Comparison of ENCODE assay signal across 23 mouse cellular contexts in the genomic region with DNA sequence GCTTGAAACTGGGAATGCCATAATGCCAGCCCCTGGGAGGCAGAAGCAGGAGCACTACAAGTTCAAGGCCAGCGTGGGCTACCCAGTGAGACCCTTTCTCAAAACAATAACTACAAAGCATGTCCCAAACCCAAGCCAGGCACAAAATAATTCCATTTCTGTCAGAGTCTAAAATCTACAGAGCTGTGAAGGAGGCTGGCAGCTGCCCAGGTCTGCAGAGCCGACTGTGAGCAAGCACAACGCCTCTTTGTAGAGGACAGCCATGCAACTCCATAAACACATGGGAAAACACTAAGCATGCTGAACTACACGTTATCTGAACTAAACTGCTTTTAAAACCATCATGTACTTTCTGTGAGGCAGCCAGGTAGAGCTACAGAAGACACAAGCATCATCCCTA. TPM values are rescaled to one million over a fixed set of nuclear protein-coding genes. Genes with fewer than 3 reads are reported as not detected.
DNase-seq lines count a peak whose midpoint lies in the region; ATAC-seq lines count a peak whose summit lies in the region.
"Had no signal": no experiment of that assay in that cellular context is flagged by ENCODE, and none has a peak within 500 bp of the region (broad histone marks: within the 10 kb centered on the region; RNA-seq: fewer than 3 reads in every experiment).

No protein-coding gene starts in this region.

- no peak overlapping the region for H3K9ac ChIP-seq in embryonic facial prominence, embryonic 13.5 days
- H3K9ac ChIP-seq: embryonic facial prominence, embryonic 12.5 days; forebrain, embryonic 13.5 days; liver, embryonic 13.5 days; neural tube, embryonic 13.5 days had no signal

- no peaks in the 10 kb centered on the region for H3K27me3 ChIP-seq in embryonic facial prominence, embryonic 13.5 days
- peaks cover 5% of the 10 kb centered on the region; the same call in 1 of the 2 replicates for H3K27me3 ChIP-seq in embryonic facial prominence, embryonic 10.5 days (replicated peaks; ENCODE audit: low read depth, poor library complexity, severe bottlenecking)
- H3K27me3 ChIP-seq: CH12.LX; embryonic facial prominence, embryonic 12.5 days; forebrain, embryonic 13.5 days; liver, embryonic 13.5 days; neural tube, embryonic 13.5 days had no signal

- no peak overlapping the region for H3K4me3 ChIP-seq in embryonic facial prominence, embryonic 13.5 days
- H3K4me3 ChIP-seq in embryonic facial prominence, embryonic 10.5 days, result no peak overlapping the region
- H3K4me3 ChIP-seq: embryonic facial prominence, embryonic 12.5 days; forebrain, embryonic 13.5 days; liver, embryonic 13.5 days; megakaryocyte, embryonic 14.5 days; neural tube, embryonic 13.5 days had no signal

- no peaks in the 10 kb centered on the region for H3K9me3 ChIP-seq in embryonic facial prominence, embryonic 13.5 days
- H3K9me3 ChIP-seq in embryonic facial prominence, embryonic 10.5 days, result no peaks in the 10 kb centered on the region
- H3K9me3 ChIP-seq: embryonic facial prominence, embryonic 12.5 days; forebrain, embryonic 13.5 days; liver, embryonic 13.5 days; megakaryocyte, embryonic 14.5 days; neural tube, embryonic 13.5 days had no signal

- WGBS in embryonic facial prominence, embryonic 13.5 days, result 55% methylated on average over 4 of the region's 4 CpGs
- WGBS in embryonic facial prominence, embryonic 10.5 days, result 92% methylated on average over 4 of the region's 4 CpGs

- H3K4me2 ChIP-seq in embryonic facial prominence, embryonic 13.5 days, result no peak overlapping the region
- H3K4me2 ChIP-seq: embryonic facial prominence, embryonic 12.5 days; forebrain, embryonic 13.5 days; heart, embryonic 11.5 days; liver, embryonic 13.5 days; neural tube, embryonic 13.5 days had no signal

- H3K27ac ChIP-seq in embryonic facial prominence, embryonic 13.5 days, result peak overlapping the region; percentile 71
- no peak overlapping the region for H3K27ac ChIP-seq in embryonic facial prominence, embryonic 10.5 days (replicated peaks)
- H3K27ac ChIP-seq: forebrain, embryonic 13.5 days; liver, embryonic 13.5 days; neural tube, embryonic 13.5 days had no signal

- H3K4me1 ChIP-seq in embryonic facial prominence, embryonic 13.5 days, result peaks cover 27% of the 10 kb centered on the region
- peaks cover 20% of the 10 kb centered on the region for H3K4me1 ChIP-seq in embryonic facial prominence, embryonic 10.5 days
- H3K4me1 ChIP-seq: forebrain, embryonic 13.5 days had no signal

- no peaks in the 10 kb centered on the region for H3K36me3 ChIP-seq in embryonic facial prominence, embryonic 13.5 days
- H3K36me3 ChIP-seq in embryonic facial prominence, embryonic 10.5 days (replicated peaks), result 0 out of 2 replicates have a peak, but pooled peaks cover 9% of the 10 kb centered on the region
- H3K36me3 ChIP-seq: liver, embryonic 13.5 days; neural tube, embryonic 13.5 days had no signal

- DNase-seq in embryonic facial prominence, embryonic 10.5 days (ENCODE audit: low spot score), result no peak
- peak; percentile 8 for DNase-seq in thymus, postnatal 4 days
- DNase-seq in thymus, postnatal 0 days (ENCODE audit: low spot score), result no peak
- peak; percentile 57 to 68 for DNase-seq in right cerebral cortex, adult 2 months (ENCODE audit: low spot score in 2 of 2)
- no peak for DNase-seq in adrenal gland, adult 18-20 months (ENCODE audit: low spot score in 2 of 2)
- DNase-seq in adrenal gland, postnatal 25 days, result no peak
- DNase-seq: adrenal gland, postnatal 36 days; cerebellum, postnatal 36 days; gastrocnemius, postnatal 36 days; kidney, adult 8-10 months; kidney, postnatal 36 days; liver, embryonic 13.5 days; thymus, adult 2 months had no signal

- no peak for ATAC-seq in embryonic facial prominence, embryonic 13.5 days (ENCODE audit: insufficient number of reproducible peaks, insufficient read depth, low FRiP score, low TSS enrichment, low read depth)
- no peak for ATAC-seq in megakaryocyte progenitor cell, adult 5-6 weeks (replicated peaks; ENCODE audit: poor library complexity)
- ATAC-seq: forebrain, embryonic 13.5 days; hindbrain, embryonic 16.5 days; lung, postnatal 0 days had no signal

RNA-seq across cellular contexts. Expression of gene Eefsec, which starts 7.3 kb away (rescaled TPM):
- polyA plus RNA-seq in embryonic facial prominence, embryonic 13.5 days (2015; fragmentation: Nextera tagmentation; extraction: Ambion mirVana), result 45.7 and 46.9 TPM in 2 replicates
- 44.6 and 45.0 TPM in 2 replicates for polyA plus RNA-seq in embryonic facial prominence, embryonic 10.5 days (2016; fragmentation: Nextera tagmentation; extraction: Ambion mirVana)
- 107 and 117 TPM in 2 replicates for polyA plus RNA-seq in thymus, postnatal 0 days (2015; fragmentation: Nextera tagmentation; extraction: Ambion mirVana)
- total RNA-seq in adrenal gland, adult 18-20 months (2021), result 10 to 100 TPM in 1 of 2 experiments, 1 to 10 TPM in 1; 10.0 to 17.4 TPM
- total RNA-seq in adrenal gland, postnatal 25 days (2021), result 14.2 and 16.6 TPM in 2 replicates
- total RNA-seq in megakaryocyte progenitor cell, adult 5-6 weeks (2015), result 16.5 and 17.0 TPM in 2 replicates
- 10.5 and 12.6 TPM in 2 replicates for total RNA-seq in megakaryocyte progenitor cell, adult 5-6 weeks (2017)

RNA-seq across cellular contexts. Expression of gene Ruvbl1, which starts 26.2 kb away (rescaled TPM):
- polyA plus RNA-seq in embryonic facial prominence, embryonic 13.5 days (2015; fragmentation: Nextera tagmentation; extraction: Ambion mirVana), result 148 and 158 TPM in 2 replicates
- polyA plus RNA-seq in embryonic facial prominence, embryonic 10.5 days (2016; fragmentation: Nextera tagmentation; extraction: Ambion mirVana), result 215 and 227 TPM in 2 replicates
- polyA plus RNA-seq in thymus, postnatal 0 days (2015; fragmentation: Nextera tagmentation; extraction: Ambion mirVana), result 126 and 147 TPM in 2 replicates
- total RNA-seq in adrenal gland, adult 18-20 months (2021), result 10 to 100 TPM; 31.0 to 36.9 TPM
- total RNA-seq in adrenal gland, postnatal 25 days (2021), result 24.9 and 33.9 TPM in 2 replicates
- 87.3 and 97.4 TPM in 2 replicates for total RNA-seq in megakaryocyte progenitor cell, adult 5-6 weeks (2015)
- 195 and 222 TPM in 2 replicates for total RNA-seq in megakaryocyte progenitor cell, adult 5-6 weeks (2017)

Comparison
In these comparisons a context has a peak if more than half of its experiments do, and no peak if none do; other contexts are left out.
1. DNase-seq: peak in thymus, postnatal 4 days (single experiment) and right cerebral cortex, adult 2 months (2 of 2); none in embryonic facial prominence, embryonic 10.5 days (single experiment), thymus, postnatal 0 days (single experiment), adrenal gland, adult 18-20 months (0 of 2) and adrenal gland, postnatal 25 days (single experiment).